Mouse (Mus musculus): ENCODE data around the gene Pds5a.

- TF ChIP-seq CTCF (IDR thresholded peaks at IDR 0.05; ENCODE audit: low read depth), result no peak
- no peak for TF ChIP-seq EP300 (IDR thresholded peaks at IDR 0.05; ENCODE audit: low read depth)
Measured at GRCm38 (mm10) chr5:65557109-65557508, 141.0 kb downstream of the Pds5a start.

Measured in liver, postnatal 0 days (tissue).